30 mouse cellular contexts compared by ENCODE assay signal in the genomic region with DNA sequence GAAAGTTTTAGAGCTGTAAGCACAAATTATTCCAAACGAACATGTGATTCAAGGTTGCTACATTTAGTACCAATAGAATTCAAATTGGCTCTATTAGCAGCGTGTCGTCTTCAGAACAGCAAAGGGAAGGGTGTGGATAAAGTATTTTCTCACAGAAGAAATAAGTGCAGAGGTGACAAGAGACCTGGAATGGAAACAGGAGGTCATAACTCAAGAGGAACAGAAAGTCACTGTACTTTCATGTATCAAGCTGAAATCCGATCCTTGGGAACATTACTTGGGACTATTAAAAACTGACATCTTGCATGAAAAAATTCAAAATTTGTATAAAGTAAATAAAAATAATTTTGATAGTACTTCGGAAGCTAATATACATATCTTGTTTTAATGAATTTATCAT.
"Had no signal": no experiment of that assay in that cellular context is flagged by ENCODE, and none has a peak within 500 bp of the region (broad histone marks: within the 10 kb centered on the region; RNA-seq: fewer than 3 reads in every experiment).

No protein-coding gene starts in this region.

- H3K27ac ChIP-seq: heart, embryonic 10.5 days; heart, embryonic 13.5 days; heart, embryonic 15.5 days; hindbrain, embryonic 10.5 days; hindbrain, embryonic 12.5 days; hindbrain, embryonic 13.5 days; hindbrain, embryonic 14.5 days; hindbrain, embryonic 15.5 days; hindbrain, postnatal 0 days; kidney, embryonic 15.5 days; kidney, postnatal 0 days; layer of hippocampus, adult 2 months; left cerebral cortex, adult 2 months had no signal

- H3K9me3 ChIP-seq: heart, embryonic 10.5 days; heart, embryonic 12.5 days; heart, embryonic 13.5 days; heart, embryonic 15.5 days; hindbrain, embryonic 10.5 days; hindbrain, embryonic 12.5 days; hindbrain, embryonic 13.5 days; hindbrain, embryonic 15.5 days; kidney, embryonic 15.5 days had no signal

- H3K4me1 ChIP-seq: hindbrain, embryonic 12.5 days; hindbrain, embryonic 13.5 days; hindbrain, embryonic 15.5 days; kidney, embryonic 15.5 days had no signal

- H3K36me3 ChIP-seq: heart, embryonic 10.5 days; heart, embryonic 12.5 days; heart, embryonic 13.5 days; heart, embryonic 15.5 days; hindbrain, embryonic 10.5 days; hindbrain, embryonic 12.5 days; hindbrain, embryonic 13.5 days; hindbrain, embryonic 15.5 days; kidney, embryonic 15.5 days had no signal

- H3K9ac ChIP-seq: heart, embryonic 12.5 days; heart, embryonic 13.5 days; heart, embryonic 15.5 days; hindbrain, embryonic 12.5 days; hindbrain, embryonic 13.5 days; hindbrain, embryonic 14.5 days; hindbrain, embryonic 15.5 days; kidney, embryonic 15.5 days had no signal

- H3K4me2 ChIP-seq: heart, embryonic 11.5 days; heart, embryonic 12.5 days; heart, embryonic 13.5 days; heart, embryonic 15.5 days; hindbrain, embryonic 12.5 days; hindbrain, embryonic 13.5 days; hindbrain, embryonic 14.5 days; hindbrain, embryonic 15.5 days; kidney, embryonic 15.5 days had no signal

- H3K4me3 ChIP-seq: heart, embryonic 10.5 days; heart, embryonic 12.5 days; heart, embryonic 13.5 days; heart, embryonic 15.5 days; hindbrain, embryonic 10.5 days; hindbrain, embryonic 12.5 days; hindbrain, embryonic 13.5 days; hindbrain, embryonic 15.5 days; kidney, embryonic 15.5 days; layer of hippocampus, adult 2 months; left cerebral cortex, adult 2 months had no signal

- DNase-seq: heart, postnatal 10 days; heart, postnatal 14 days; heart, postnatal 36 days; heart, postnatal 4 days; kidney, adult 11 months; kidney, adult 18-20 months; kidney, postnatal 14 days; kidney, postnatal 25 days; kidney, postnatal 4 days; layer of hippocampus, adult 9-11 months; layer of hippocampus, postnatal 36 days had no signal

- ATAC-seq: hindbrain, embryonic 16.5 days; hindbrain, postnatal 0 days; inflammation-experienced regulatory T-cells, adult 6 months; intestine, embryonic 16.5 days; intestine, postnatal 0 days had no signal

- H3K27me3 ChIP-seq: heart, embryonic 12.5 days; heart, embryonic 13.5 days; heart, embryonic 15.5 days; hindbrain, embryonic 12.5 days; hindbrain, embryonic 13.5 days; hindbrain, embryonic 15.5 days; kidney, embryonic 15.5 days had no signal
